Mouse (Mus musculus): ENCODE measurements around the gene Mrps21. TPM values are rescaled to one million over a fixed set of nuclear protein-coding genes. Genes with fewer than 3 reads are reported as not detected.
"Not testable (repeated sequence)": the region's sequence is repeated elsewhere in the genome, so short reads cannot be mapped to it uniquely, and the experiment has no call there.

Mrps21 gene
- total RNA-seq, 2 experiments from 2014 or later: 153 to 158 TPM

DNA sequence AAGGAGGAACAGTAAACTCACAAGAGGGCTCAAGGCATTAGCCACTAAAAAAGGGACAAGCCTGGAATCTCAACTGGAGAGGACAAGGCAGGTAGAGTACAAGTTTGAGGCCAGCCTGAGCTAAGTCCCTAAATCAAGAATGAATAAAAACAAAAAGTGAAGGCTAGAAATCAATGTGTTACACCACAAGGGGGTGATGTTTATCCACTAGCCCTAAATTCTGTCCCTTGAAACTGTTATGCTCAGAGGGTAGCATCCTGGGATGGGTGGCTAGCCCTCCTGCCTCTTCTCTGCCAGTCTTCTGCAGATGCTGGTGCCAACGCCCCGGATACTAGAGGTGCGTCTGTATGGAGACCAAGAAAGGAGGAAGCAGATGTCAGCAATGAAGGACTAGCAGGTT is 11.0 kb downstream of the Mrps21 start:
- intact Hi-C loops (cut with DNase I): loop anchor here (2.0 kb wide), 1 partner anchor 192 kb away; no protein-coding TSS in a partner anchor

DNA sequence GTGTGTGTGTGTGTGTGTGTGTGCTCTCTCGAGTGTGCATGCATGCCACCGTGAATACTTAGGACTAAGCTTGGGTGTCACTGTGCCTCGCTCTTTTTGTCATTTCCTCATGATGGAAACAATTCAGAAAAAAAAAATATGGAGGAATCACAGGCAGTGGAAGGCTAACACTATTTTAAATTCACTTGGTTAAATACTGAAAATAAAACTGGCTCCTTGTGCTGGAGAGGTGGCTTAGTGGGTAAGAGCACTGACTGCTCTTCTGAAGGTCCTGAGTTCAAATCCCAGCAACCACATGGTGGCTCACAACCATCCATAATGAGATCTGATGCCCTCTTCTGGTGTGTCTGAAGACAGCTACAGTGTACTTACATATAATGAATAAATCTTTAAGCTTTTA is 13.0 kb downstream of the Mrps21 start:
- DNase-seq (ENCODE audit: low spot score in 2 of 2); intact Hi-C loops (cut with DNase I): not testable (repeated sequence)

More for the DNA sequence above, 11.0 kb downstream of the Mrps21 start:
- no peak for DNase-seq (ENCODE audit: low spot score in 2 of 2)

- DNase-seq (ENCODE audit: low spot score in 2 of 2); intact Hi-C loops (cut with DNase I): not testable (repeated sequence)
Measured at GRCm38 (mm10) chr3:95857050-95857449, 14.3 kb downstream of the Mrps21 start.

GRCm38 (mm10) chr3:95856115-95856514 is 15.2 kb downstream of the Mrps21 start:
- no peak for DNase-seq (ENCODE audit: low spot score in 2 of 2)
- intact Hi-C loops (cut with DNase I): no loop called here

DNA sequence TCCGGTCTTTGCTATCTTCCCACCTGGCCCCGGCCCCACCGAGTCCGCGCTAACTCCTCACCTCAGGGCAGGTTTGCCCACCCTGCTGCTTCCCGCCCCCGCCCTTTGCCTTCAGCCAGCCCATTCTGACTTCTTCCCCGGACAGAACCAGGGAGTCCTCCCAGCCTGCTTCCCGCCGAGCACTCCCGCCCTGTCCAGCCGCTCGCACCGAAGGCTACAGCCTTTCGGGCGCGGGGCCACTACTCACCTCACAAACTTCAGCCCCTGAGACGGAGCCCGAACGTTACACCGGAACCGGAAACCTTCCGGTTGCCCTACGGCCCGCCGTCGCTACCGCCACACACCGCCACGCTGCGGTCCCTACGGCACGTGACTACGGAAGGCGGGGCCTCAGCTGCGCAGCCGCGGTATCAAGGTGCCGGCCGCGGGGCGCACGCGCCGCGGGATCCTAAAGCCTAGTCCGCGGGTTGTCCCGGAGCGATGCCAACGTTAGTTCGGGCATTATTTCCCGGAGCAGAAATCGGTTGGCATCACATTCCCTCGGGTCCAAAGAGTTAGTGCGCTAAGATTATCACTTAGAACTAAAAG is 15.7 kb downstream of the Mrps21 start, which contains the start of gene Prpf3:
Gene Prpf3, minus strand, starts transcription at position 384 of the 588 bp plus-strand sequence.
- intact Hi-C loops (cut with DNase I): no loop called here
- peak; percentile 94 to 96 for DNase-seq (ENCODE audit: low spot score in 2 of 2)

GRCm38 (mm10) chr3:95851317-95851716 is 20.0 kb downstream of the Mrps21 start:
- no peak for DNase-seq (ENCODE audit: low spot score in 2 of 2)
- intact Hi-C loops (cut with DNase I): no loop called here

- no peak for DNase-seq (ENCODE audit: low spot score in 2 of 2)
- intact Hi-C loops (cut with DNase I): no loop called here
Measured at GRCm38 (mm10) chr3:95850611-95851010, 20.7 kb downstream of the Mrps21 start.

- intact Hi-C loops (cut with DNase I): loop anchor here (5.0 kb wide), 1 partner anchor 355 kb away; no protein-coding TSS in a partner anchor
- DNase-seq (ENCODE audit: low spot score in 2 of 2): no peak
Measured at GRCm38 (mm10) chr3:95842503-95843214, 28.7 kb downstream of the Mrps21 start.

DNA sequence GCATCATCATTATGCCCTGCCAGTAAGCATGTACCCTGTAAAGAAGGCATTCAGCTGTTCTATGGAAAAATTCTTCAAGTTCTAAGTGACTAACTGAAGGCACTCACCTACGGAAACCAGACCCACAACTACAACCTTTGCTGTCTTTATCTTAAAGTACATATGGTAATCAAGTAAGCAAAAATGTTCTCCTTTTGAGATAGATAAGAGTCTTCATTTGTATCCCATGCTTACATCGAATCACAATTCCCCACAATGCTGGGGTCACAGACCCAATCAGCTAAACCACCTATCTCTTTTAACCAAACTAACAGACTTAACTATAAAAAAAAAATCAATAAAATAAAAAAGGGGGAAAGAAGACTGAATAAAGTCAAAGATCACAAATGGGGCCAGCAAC is 32.1 kb downstream of the Mrps21 start:
- intact Hi-C loops (cut with DNase I): no loop called here

DNA sequence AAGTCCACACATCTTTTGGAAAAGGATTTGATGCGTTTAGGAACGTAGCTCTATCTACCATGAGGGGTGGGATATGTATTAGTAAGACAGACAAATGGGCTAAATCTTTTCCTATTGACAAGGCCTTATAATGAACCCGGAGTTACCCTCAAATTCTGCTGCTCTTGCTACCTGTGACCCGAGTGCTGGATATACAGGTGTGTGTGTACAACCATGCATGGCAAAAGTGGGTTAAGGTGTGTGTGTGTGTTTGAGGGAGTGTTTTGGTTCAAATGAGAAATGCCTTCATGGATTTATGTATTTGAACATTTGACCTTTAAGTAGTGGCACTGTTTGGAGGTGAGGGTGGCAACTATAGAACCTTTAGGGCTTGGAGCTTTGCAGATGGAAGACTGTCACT is 42.3 kb downstream of the Mrps21 start:
- DNase-seq (ENCODE audit: low spot score in 2 of 2): no peak
- intact Hi-C loops (cut with DNase I): no loop called here

More for the DNA sequence above, 32.1 kb downstream of the Mrps21 start:
- no peak for DNase-seq (ENCODE audit: low spot score in 2 of 2)

DNA sequence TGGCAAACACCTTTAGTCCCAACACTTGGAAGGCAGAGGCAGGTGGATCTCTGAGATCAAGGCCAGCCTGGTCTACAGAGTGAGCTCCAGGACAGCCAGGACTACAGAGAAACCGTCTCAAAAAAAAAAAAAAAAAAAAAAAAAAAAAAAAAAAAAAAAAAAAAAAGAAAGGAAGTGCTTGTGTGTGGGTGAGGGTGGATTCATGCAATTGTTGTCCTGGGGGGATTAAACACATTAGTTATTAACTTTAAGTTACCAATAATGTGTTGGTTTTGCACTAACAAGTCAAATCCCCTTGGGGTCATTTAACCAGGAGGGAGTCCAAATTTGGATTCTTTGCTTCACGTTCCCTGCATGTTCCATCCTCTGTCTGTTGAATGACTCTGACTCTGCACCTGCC is 45.0 kb downstream of the Mrps21 start:
- DNase-seq (ENCODE audit: low spot score in 2 of 2): no peak
- intact Hi-C loops (cut with DNase I): no loop called here

DNA sequence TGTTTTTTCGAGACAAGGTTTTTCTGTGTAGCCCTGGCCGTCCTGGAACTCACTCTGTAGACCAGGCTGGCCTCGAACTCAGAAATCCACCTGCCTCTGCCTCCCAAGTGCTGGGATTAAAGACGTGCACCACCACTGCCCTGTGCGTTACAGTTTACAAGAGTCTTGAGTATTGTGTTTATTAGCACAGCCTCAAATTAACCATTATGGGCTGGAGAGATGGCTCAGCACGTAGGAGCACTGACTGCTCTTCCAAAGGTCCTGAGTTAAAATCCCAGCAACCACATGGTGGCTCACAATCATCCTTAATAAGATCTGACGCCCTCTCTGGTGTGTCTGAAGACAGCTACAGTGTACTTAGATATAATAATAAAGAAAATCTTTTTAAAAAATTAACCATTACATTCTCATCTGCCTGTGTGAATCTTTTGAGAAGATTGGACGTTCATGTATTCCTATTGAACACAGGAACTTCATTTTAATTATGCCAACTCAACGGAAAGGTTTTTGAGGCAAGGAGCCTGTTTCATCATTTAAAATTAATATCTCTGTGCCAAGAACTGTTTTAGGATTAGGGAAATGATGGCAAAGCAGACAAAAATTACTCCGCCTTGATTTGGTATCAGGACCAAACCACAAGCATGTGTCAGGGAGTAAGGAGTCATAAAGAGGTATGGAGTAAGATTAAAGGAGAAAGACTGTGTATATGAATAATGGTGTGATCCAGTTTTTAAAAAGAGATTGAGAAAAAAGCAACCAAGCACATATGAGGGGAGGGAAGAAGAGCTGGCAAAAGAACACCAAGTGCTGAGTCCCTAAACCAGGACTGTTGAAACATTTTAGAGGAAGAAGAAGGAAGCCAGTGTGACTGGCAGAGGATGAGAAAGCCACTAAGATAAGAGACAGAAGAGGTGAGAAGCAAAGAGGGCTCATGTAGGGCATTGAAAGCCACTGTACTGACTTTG is 51.0 kb downstream of the Mrps21 start:
- intact Hi-C loops (cut with DNase I): no loop called here
- DNase-seq (ENCODE audit: low spot score in 2 of 2): no peak

GRCm38 (mm10) chr3:95819351-95819985 is 51.9 kb downstream of the Mrps21 start:
- DNase-seq (ENCODE audit: low spot score in 2 of 2): peak; percentile 98 to 100
- intact Hi-C loops (cut with DNase I): no loop called here

DNA sequence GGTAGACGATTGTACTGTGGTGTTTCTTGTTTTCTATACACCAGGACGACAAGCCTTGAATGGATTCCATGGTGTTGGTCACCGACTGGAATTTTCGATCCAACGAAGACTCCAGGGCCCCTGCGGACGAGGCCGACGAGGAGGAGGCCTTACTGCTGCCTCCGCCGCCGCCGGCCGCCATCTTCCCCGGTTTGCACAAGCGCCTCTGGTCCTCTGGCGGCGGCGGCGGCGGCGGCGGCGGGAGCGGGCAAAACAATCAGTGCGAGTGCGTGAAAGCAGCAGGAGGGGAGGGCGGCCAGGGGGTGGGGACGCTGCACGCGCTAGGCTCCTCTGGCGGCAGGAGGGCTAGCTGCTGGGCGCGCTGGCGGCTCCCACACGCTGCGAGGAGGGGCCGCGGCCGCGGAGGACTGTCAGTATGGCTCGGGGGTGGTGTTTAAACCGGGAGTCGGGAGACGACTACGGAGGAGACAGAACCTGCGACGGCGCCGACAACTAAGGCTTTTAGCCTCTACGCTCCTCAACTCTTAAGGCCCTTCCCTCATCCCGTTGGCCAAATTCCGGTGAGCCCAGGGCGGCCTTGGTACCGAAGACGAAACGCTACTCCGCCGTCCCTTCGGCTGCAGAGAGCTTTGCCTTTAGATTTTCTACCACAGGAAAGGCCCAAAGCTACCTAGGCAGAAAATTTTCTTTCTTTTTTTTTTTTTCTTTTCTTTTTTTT is 52.6 kb downstream of the Mrps21 start, which contains the start of gene Rprd2:
Gene Rprd2, minus strand, starts transcription at position 293 of the 718 bp plus-strand sequence.
- intact Hi-C loops (cut with DNase I): no loop called here
- peak; percentile 80 to 82 for DNase-seq (ENCODE audit: low spot score in 2 of 2)

- intact Hi-C loops (cut with DNase I): no loop called here
- DNase-seq (ENCODE audit: low spot score in 2 of 2): peak; percentile 42 to 51
Measured at GRCm38 (mm10) chr3:95818026-95818511, 53.2 kb downstream of the Mrps21 start.

DNA sequence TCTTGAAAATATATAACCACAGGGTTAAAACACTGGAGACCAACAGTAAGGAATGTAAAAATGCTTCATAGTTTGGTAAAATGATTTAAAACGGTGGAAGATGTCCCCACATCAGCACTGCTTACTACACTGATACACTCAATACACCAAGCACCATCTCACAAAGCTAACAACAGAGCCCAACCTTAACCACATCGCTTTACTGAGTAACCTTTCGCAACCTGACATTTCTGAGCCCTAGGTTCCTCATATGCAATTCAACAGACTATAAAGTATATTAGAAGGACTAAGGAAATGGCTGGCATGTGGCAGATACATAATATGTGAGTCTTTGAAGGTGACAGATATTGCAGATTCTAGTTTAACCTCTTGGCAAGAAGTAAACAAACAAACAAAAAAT is 54.6 kb downstream of the Mrps21 start:
- no peak for DNase-seq (ENCODE audit: low spot score in 2 of 2)
- intact Hi-C loops (cut with DNase I): no loop called here

Measured in left cerebral cortex, postnatal 25 days (tissue).